Mouse (Mus musculus) midbrain, embryonic 15.5 days (tissue): ENCODE measurements at regions not wholly inside any gene's neighbourhood (a gene's known extent, or its start where the extent isn't known, plus 50 kb on each side); places are given as distances from the start of the nearest gene placed in this dataset.

Experiments used
- ATAC-seq: fragments of 200-750 bp; cut with Nextera tagmentation; replicated peaks from 2 replicates; pipeline ENCODE4 v1.8.0; 2017; ENCODE audit warnings: moderate TSS enrichment
- H3K27ac ChIP-seq: fragments of 300-500 bp; sonication (generic); 2 replicates; pipeline ENCODE4 v1.5.1; 2015; ENCODE audit warnings: mild to moderate bottlenecking, inconsistent platforms
- H3K27me3 ChIP-seq: fragments of 300-500 bp; sonication (generic); replicated peaks from 2 replicates; pipeline ENCODE4 v1.6.1; 2015; ENCODE audit warnings: inconsistent platforms
- H3K36me3 ChIP-seq: fragments of 300-500 bp; sonication (generic); replicated peaks from 2 replicates; pipeline ENCODE4 v1.6.1; 2015; ENCODE audit warnings: inconsistent platforms
- H3K4me1 ChIP-seq: fragments of 300-500 bp; sonication (generic); 2 replicates; pipeline ENCODE4 v1.6.1; 2015; ENCODE audit warnings: inconsistent platforms
- H3K4me2 ChIP-seq: fragments of 300-500 bp; sonication (generic); 2 replicates; pipeline ENCODE4 v1.6.1; 2015; ENCODE audit warnings: inconsistent platforms, mild to moderate bottlenecking, moderate library complexity
- H3K4me3 ChIP-seq: fragments of 300-500 bp; sonication (generic); 2 replicates; pipeline ENCODE4 v1.5.1; 2015; ENCODE audit warnings: mild to moderate bottlenecking, inconsistent platforms
- H3K9ac ChIP-seq: fragments of 300-500 bp; sonication (generic); 2 replicates; pipeline ENCODE4 v1.6.1; 2015; ENCODE audit warnings: mild to moderate bottlenecking, inconsistent platforms
- H3K9me3 ChIP-seq: fragments of 300-500 bp; sonication (generic); 2 replicates; pipeline ENCODE4 v1.6.1; 2016; ENCODE audit warnings: inconsistent platforms
- WGBS: fragments of 180-500 bp; shearing (Covaris S2); methylation state at CpG from one replicate; pipeline ENCODE4 v1.1.7; 2015; ENCODE audit warnings: mixed read lengths; 5-methylcytosine and 5-hydroxymethylcytosine counted together

GRCm38 (mm10) chr5:73765466-73765865 is 114.3 kb downstream of the Spata18 start:
- H3K27me3 ChIP-seq, result no peaks in the 10 kb centered on the region
- H3K9me3 ChIP-seq, result no peaks in the 10 kb centered on the region
- no peaks in the 10 kb centered on the region for H3K4me1 ChIP-seq
- ATAC-seq, result no peak
- WGBS, result 93% methylated on average over 7 of the region's 7 CpGs
- H3K4me2 ChIP-seq, result no peak overlapping the region
- no peak overlapping the region for H3K4me3 ChIP-seq
- no peak overlapping the region for H3K9ac ChIP-seq
- no peak overlapping the region for H3K27ac ChIP-seq
- no peaks in the 10 kb centered on the region for H3K36me3 ChIP-seq

GRCm38 (mm10) chr5:73768253-73768652 is 117.1 kb downstream of the Spata18 start:
- H3K9ac ChIP-seq, result no peak overlapping the region
- 62% methylated on average over 3 of the region's 3 CpGs for whole genome bisulfite sequencing
- no peak overlapping the region for H3K4me2 ChIP-seq
- 0 out of 2 replicates have a peak, but pooled peaks cover 1% of the 10 kb centered on the region for H3K9me3 ChIP-seq
- no peaks in the 10 kb centered on the region for H3K4me1 ChIP-seq
- H3K4me3 ChIP-seq, result no peak overlapping the region
- H3K27ac ChIP-seq, result no peak overlapping the region
- ATAC-seq, result no peak
- no peaks in the 10 kb centered on the region for H3K27me3 ChIP-seq
- no peaks in the 10 kb centered on the region for H3K36me3 ChIP-seq

GRCm38 (mm10) chr5:73775775-73776548 is 124.8 kb downstream of the Spata18 start:
- 42% methylated on average over 7 of the region's 7 CpGs for WGBS
- Histone ChIP-seq H3K36me3 (no peaks in the 10 kb centered on the region), H3K4me2 (no peak overlapping the region), H3K9ac (no peak overlapping the region), H3K27me3 (no peaks in the 10 kb centered on the region), H3K9me3 (0 out of 2 replicates have a peak, but pooled peaks cover 4% of the 10 kb centered on the region), H3K4me3 (no peak overlapping the region), H3K4me1 (no peaks in the 10 kb centered on the region), H3K27ac (no peak overlapping the region)
- ATAC-seq, result no peak

- H3K9me3 ChIP-seq, result 0 out of 2 replicates have a peak, but pooled peaks cover 4% of the 10 kb centered on the region
- H3K4me1 ChIP-seq, result no peaks in the 10 kb centered on the region
- no peak overlapping the region for H3K27ac ChIP-seq
- 86% methylated on average over 9 of the region's 9 CpGs for WGBS
- no peak overlapping the region for H3K4me3 ChIP-seq
- ATAC-seq, result no peak
- H3K27me3 ChIP-seq, result no peaks in the 10 kb centered on the region
- H3K36me3 ChIP-seq, result no peaks in the 10 kb centered on the region
- no peak overlapping the region for H3K9ac ChIP-seq
- no peak overlapping the region for H3K4me2 ChIP-seq
Measured at GRCm38 (mm10) chr5:73777282-73777921, 126.2 kb downstream of the Spata18 start.

GRCm38 (mm10) chr5:73781190-73781940 is 130.2 kb downstream of the Spata18 start:
- Histone ChIP-seq H3K27ac (no peak overlapping the region), H3K9me3 (no peaks in the 10 kb centered on the region), H3K9ac (no peak overlapping the region), H3K4me3 (no peak overlapping the region), H3K4me1 (no peaks in the 10 kb centered on the region), H3K4me2 (no peak overlapping the region), H3K27me3 (no peaks in the 10 kb centered on the region), H3K36me3 (no peaks in the 10 kb centered on the region)
- WGBS, result 94% methylated on average over 23 of the region's 23 CpGs
- ATAC-seq, result no peak

- no peak overlapping the region for H3K27ac ChIP-seq
- WGBS, result 81% methylated on average over 15 of the region's 15 CpGs
- no peak overlapping the region for H3K9ac ChIP-seq
- H3K4me2 ChIP-seq, result no peak overlapping the region
- ATAC-seq, result no peak
- no peak overlapping the region for H3K4me3 ChIP-seq
- H3K9me3 ChIP-seq, result no peaks in the 10 kb centered on the region
- no peaks in the 10 kb centered on the region for H3K36me3 ChIP-seq
- H3K4me1 ChIP-seq, result no peaks in the 10 kb centered on the region
- H3K27me3 ChIP-seq, result no peaks in the 10 kb centered on the region
Measured at GRCm38 (mm10) chr5:73782214-73783091, 131.3 kb downstream of the Spata18 start.

GRCm38 (mm10) chr5:73787275-73787674 is 136.1 kb downstream of the Spata18 start:
- Histone ChIP-seq H3K9me3 (no peaks in the 10 kb centered on the region), H3K27ac (no peak overlapping the region), H3K36me3 (no peaks in the 10 kb centered on the region), H3K9ac (no peak overlapping the region), H3K4me3 (no peak overlapping the region), H3K4me2 (no peak overlapping the region), H3K27me3 (no peaks in the 10 kb centered on the region), H3K4me1 (no peaks in the 10 kb centered on the region)
- ATAC-seq, result no peak
- WGBS, result 72% methylated on average over 5 of the region's 5 CpGs

- Histone ChIP-seq H3K27me3 (no peaks in the 10 kb centered on the region), H3K27ac (no peak overlapping the region), H3K4me1 (no peaks in the 10 kb centered on the region), H3K9me3 (no peaks in the 10 kb centered on the region), H3K4me3 (no peak overlapping the region), H3K36me3 (no peaks in the 10 kb centered on the region), H3K4me2 (no peak overlapping the region), H3K9ac (no peak overlapping the region)
- WGBS, result 81% methylated on average over 3 of the region's 3 CpGs
- no peak for ATAC-seq
Measured at GRCm38 (mm10) chr5:73792216-73792615, 141.0 kb downstream of the Spata18 start.

- no peak for ATAC-seq
- Histone ChIP-seq H3K4me2 (no peak overlapping the region), H3K9ac (no peak overlapping the region), H3K27ac (no peak overlapping the region), H3K4me3 (no peak overlapping the region), H3K9me3 (no peaks in the 10 kb centered on the region), H3K36me3 (no peaks in the 10 kb centered on the region), H3K27me3 (no peaks in the 10 kb centered on the region), H3K4me1 (no peaks in the 10 kb centered on the region)
- WGBS, result 65% methylated on average over 2 of the region's 2 CpGs
Measured at GRCm38 (mm10) chr5:73796201-73796600, 145.0 kb downstream of the Spata18 start.

GRCm38 (mm10) chr5:73797980-73798379 is 146.8 kb downstream of the Spata18 start:
- H3K27me3 ChIP-seq, result no peaks in the 10 kb centered on the region
- no peak overlapping the region for H3K27ac ChIP-seq
- H3K9me3 ChIP-seq, result no peaks in the 10 kb centered on the region
- WGBS, result 90% methylated on average over 3 of the region's 3 CpGs
- H3K4me2 ChIP-seq, result no peak overlapping the region
- no peak overlapping the region for H3K9ac ChIP-seq
- H3K36me3 ChIP-seq, result no peaks in the 10 kb centered on the region
- H3K4me3 ChIP-seq, result no peak overlapping the region
- no peaks in the 10 kb centered on the region for H3K4me1 ChIP-seq
- ATAC-seq, result no peak

- 91% methylated on average over 1 of the region's 1 CpGs for WGBS
Measured at GRCm38 (mm10) chr5:73803431-73803830, 152.3 kb downstream of the Spata18 start.

More at GRCm38 (mm10) chr5:73803431-73803830, 152.3 kb downstream of the Spata18 start:
- H3K27me3 ChIP-seq, result no peaks in the 10 kb centered on the region
- no peak overlapping the region for H3K4me3 ChIP-seq
- H3K9ac ChIP-seq, result no peak overlapping the region
- no peak for ATAC-seq
- no peaks in the 10 kb centered on the region for H3K36me3 ChIP-seq
- H3K4me1 ChIP-seq, result no peaks in the 10 kb centered on the region
- no peak overlapping the region for H3K27ac ChIP-seq
- no peak overlapping the region for H3K4me2 ChIP-seq
- no peaks in the 10 kb centered on the region for H3K9me3 ChIP-seq
